Mouse (Mus musculus): ENCODE measurements around the gene Pnliprp1.

Pnliprp1 gene

GRCm38 (mm10) chr19:58783938-58784337, 55.3 kb downstream of the Pnliprp1 start:
- DNase-seq = no peak

- DNase-seq = no peak
Observed at GRCm38 (mm10) chr19:58789194-58789593, 60.5 kb downstream of the Pnliprp1 start.
